Mouse (Mus musculus): ENCODE data around the gene Rnase4.

DNA sequence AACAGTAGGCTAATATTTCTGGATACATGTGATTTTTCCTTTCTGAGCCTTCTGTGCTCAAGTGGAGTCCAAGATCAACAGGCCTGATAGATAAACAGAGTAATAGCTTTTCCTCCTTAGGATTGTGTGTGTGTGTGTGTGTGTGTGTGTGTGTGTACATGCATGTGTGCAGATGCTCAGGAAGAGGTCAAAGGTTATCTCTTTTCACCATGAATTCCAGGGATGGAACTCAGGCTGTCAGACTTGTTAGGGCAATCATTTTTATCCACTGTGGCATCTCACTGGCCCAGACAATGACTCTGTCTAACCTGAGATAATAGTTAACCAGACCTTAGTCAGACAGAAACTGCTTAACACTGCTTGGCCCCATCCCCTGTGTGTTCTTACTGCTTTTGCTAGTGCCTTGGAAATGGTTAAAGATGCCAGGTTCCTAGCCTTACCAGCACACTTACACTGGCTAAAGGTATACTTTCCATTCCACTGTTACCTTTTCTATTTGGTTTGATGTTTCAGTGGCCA is 15.6 kb downstream of the Rnase4 start:
- TF ChIP-seq POLR2A (IDR thresholded peaks at IDR 0.05; ENCODE audit: control insufficient read depth, low read depth, low read length) (no peak), CTCF (IDR thresholded peaks at IDR 0.05; ENCODE audit: control insufficient read depth, insufficient read depth, insufficient replicate concordance, low read depth, low read length) (no peak)
